Mouse (Mus musculus) MEL (cell line): ENCODE measurements around the gene Evi2a. TPM values are rescaled to one million over a fixed set of nuclear protein-coding genes. Genes with fewer than 3 reads are reported as not detected.

Experiments
- DNase-seq: peaks from one replicate; pipeline ENCODE4 v3.0.0; 2011; ENCODE audit warnings: low read depth, low spot score
- H3K27ac ChIP-seq: 2 replicates; pipeline ENCODE4 v1.5.1; 2012; ENCODE audit warnings: low read depth, mild to moderate bottlenecking, control low read depth, low read length, moderate library complexity; ENCODE audit not compliant: control insufficient read depth
- H3K27me3 ChIP-seq, 2 experiments: fragments of 150-350 bp in 1 of 2; sonication (generic) in 1 of 2; 2 replicates each; pipeline ENCODE4 v1.6.1; 2012; ENCODE audit warnings: low read length in 2 of 2, mild to moderate bottlenecking in 2 of 2, improper control_type of control experiment in 1 of 2, moderate library complexity in 1 of 2; ENCODE audit not compliant: insufficient read depth in 2 of 2, control insufficient read depth in 1 of 2
- H3K36me3 ChIP-seq, 2 experiments: 2 replicates each; pipeline ENCODE4 v1.6.1; 2012 to 2014; ENCODE audit warnings: low read length in 2 of 2, improper control_type of control experiment in 1 of 2, inconsistent platforms in 1 of 2, mild to moderate bottlenecking in 1 of 2; ENCODE audit not compliant: insufficient read depth in 2 of 2, control insufficient read depth in 1 of 2
- H3K4me1 ChIP-seq, 2 experiments: fragments of 150-350 bp in 1 of 2; sonication (generic) in 1 of 2; 2 replicates each; pipeline ENCODE4 v1.6.1; 2012; ENCODE audit warnings: low read length in 2 of 2, improper control_type of control experiment in 1 of 2, mild to moderate bottlenecking in 1 of 2; ENCODE audit not compliant: insufficient read depth in 2 of 2, control insufficient read depth in 1 of 2
- H3K4me3 ChIP-seq, 2 experiments: fragments of 150-350 bp in 1 of 2; sonication (generic) in 1 of 2; 2 replicates each; pipeline ENCODE4 v1.5.1; 2012; ENCODE audit warnings: low read depth in 2 of 2, low read length in 2 of 2, mild to moderate bottlenecking in 2 of 2, moderate library complexity in 2 of 2, control low read depth in 1 of 2, improper control_type of control experiment in 1 of 2; ENCODE audit not compliant: control insufficient read depth in 1 of 2, insufficient read depth in 1 of 2
- H3K79me2 ChIP-seq: 2 replicates; pipeline ENCODE4 v1.6.1; 2012; ENCODE audit warnings: mild to moderate bottlenecking, low read length, moderate library complexity; ENCODE audit not compliant: control insufficient read depth, poor library complexity, insufficient read depth
- H3K9ac ChIP-seq: 2 replicates; pipeline ENCODE4 v1.6.1; 2012; ENCODE audit warnings: low read depth, mild to moderate bottlenecking, control low read depth, low read length, moderate library complexity; ENCODE audit not compliant: control insufficient read depth, poor library complexity, severe bottlenecking
- H3K9me3 ChIP-seq: fragments of 150-350 bp; sonication (generic); replicated peaks from 2 replicates; pipeline ENCODE4 v1.6.1; 2012; ENCODE audit warnings: mild to moderate bottlenecking, low read length, improper control_type of control experiment, moderate library complexity; ENCODE audit not compliant: insufficient read depth
- BHLHE40 ChIP-seq: IDR thresholded peaks from 2 replicates; pipeline ENCODE4 v1.6.1; 2012; ENCODE audit warnings: low read depth, mild to moderate bottlenecking, inconsistent platforms, low read length, improper control_type of control experiment, borderline replicate concordance
- CHD1 ChIP-seq: IDR thresholded peaks from 2 replicates; pipeline ENCODE4 v1.6.1; 2012; ENCODE audit warnings: low read depth, mild to moderate bottlenecking, inconsistent platforms, low read length, improper control_type of control experiment
- CHD2 ChIP-seq: IDR thresholded peaks from 2 replicates; pipeline ENCODE4 v1.6.1; 2011; ENCODE audit warnings: low read length, improper control_type of control experiment
- ELF1 ChIP-seq: IDR thresholded peaks from 2 replicates; pipeline ENCODE4 v1.6.1; 2014; ENCODE audit warnings: low read depth, mild to moderate bottlenecking, inconsistent platforms, low read length, improper control_type of control experiment, moderate library complexity
- ETS1 ChIP-seq: IDR thresholded peaks from 2 replicates; pipeline ENCODE4 v1.6.1; 2012; ENCODE audit warnings: low read depth, mild to moderate bottlenecking, inconsistent platforms, low read length, improper control_type of control experiment, moderate library complexity
- GABPA ChIP-seq: IDR thresholded peaks from 2 replicates; pipeline ENCODE4 v1.6.1; 2012; ENCODE audit warnings: low read depth, mild to moderate bottlenecking, inconsistent platforms, low read length, improper control_type of control experiment, moderate library complexity
- GATA1 ChIP-seq: IDR thresholded peaks from 2 replicates; pipeline ENCODE4 v1.6.1; 2011; ENCODE audit warnings: low read depth, low read length, improper control_type of control experiment
- HCFC1 ChIP-seq: IDR thresholded peaks from 2 replicates; pipeline ENCODE4 v1.6.1; 2012; ENCODE audit warnings: low read depth, mild to moderate bottlenecking, inconsistent platforms, low read length, improper control_type of control experiment, moderate library complexity
- MAFK ChIP-seq: IDR thresholded peaks from 2 replicates; pipeline ENCODE4 v1.6.1; 2011; ENCODE audit warnings: low read depth, mild to moderate bottlenecking, low read length, improper control_type of control experiment, borderline replicate concordance
- MAZ ChIP-seq: IDR thresholded peaks from 2 replicates; pipeline ENCODE4 v1.6.1; 2012; ENCODE audit warnings: low read depth, mild to moderate bottlenecking, inconsistent platforms, low read length, improper control_type of control experiment
- MEF2A ChIP-seq: IDR thresholded peaks from 2 replicates; pipeline ENCODE4 v1.6.1; 2014; ENCODE audit warnings: low read depth, mild to moderate bottlenecking, inconsistent platforms, low read length, improper control_type of control experiment; ENCODE audit not compliant: poor library complexity, insufficient replicate concordance, severe bottlenecking; ENCODE audit errors: extremely low read depth
- MXI1 ChIP-seq: IDR thresholded peaks from 2 replicates; pipeline ENCODE4 v1.6.1; 2011; ENCODE audit warnings: mild to moderate bottlenecking, low read depth, low read length, improper control_type of control experiment
- MYB ChIP-seq: IDR thresholded peaks from 2 replicates; pipeline ENCODE4 v1.6.1; 2011; ENCODE audit warnings: mild to moderate bottlenecking, low read depth, low read length, improper control_type of control experiment
- MYC ChIP-seq: IDR thresholded peaks from 2 replicates; pipeline ENCODE4 v1.6.1; 2011; ENCODE audit warnings: low read depth, mild to moderate bottlenecking, low read length, improper control_type of control experiment, moderate library complexity
- NELFE ChIP-seq: IDR thresholded peaks from 2 replicates; pipeline ENCODE4 v1.6.1; 2011; ENCODE audit warnings: low read depth, low read length, improper control_type of control experiment
- NRF1 ChIP-seq: IDR thresholded peaks from 2 replicates; pipeline ENCODE4 v1.6.1; 2014; ENCODE audit warnings: low read depth, mild to moderate bottlenecking, inconsistent platforms, low read length, improper control_type of control experiment, moderate library complexity; ENCODE audit not compliant: poor library complexity, insufficient read depth, severe bottlenecking
- POLR2A ChIP-seq, 2 experiments: IDR thresholded peaks; 2 replicates each; pipeline ENCODE4 v1.6.1; 2011 to 2012; ENCODE audit warnings: low read length in 2 of 2, mild to moderate bottlenecking in 2 of 2, control low read depth in 1 of 2, improper control_type of control experiment in 1 of 2, low read depth in 1 of 2, moderate library complexity in 1 of 2; ENCODE audit not compliant: control insufficient read depth in 1 of 2, insufficient read depth in 1 of 2, poor library complexity in 1 of 2
- POLR2AphosphoS2 ChIP-seq: IDR thresholded peaks from 2 replicates; pipeline ENCODE4 v1.6.1; 2011; ENCODE audit warnings: low read length, improper control_type of control experiment
- POLR2AphosphoS5 ChIP-seq: IDR thresholded peaks from 2 replicates; pipeline ENCODE4 v1.6.1; 2012; ENCODE audit warnings: low read depth, borderline replicate concordance, mild to moderate bottlenecking, inconsistent platforms, low read length, moderate library complexity, mixed read lengths
- RAD21 ChIP-seq: IDR thresholded peaks from 2 replicates; pipeline ENCODE4 v1.6.1; 2011; ENCODE audit warnings: mild to moderate bottlenecking, low read depth, low read length, improper control_type of control experiment
- RCOR1 ChIP-seq: IDR thresholded peaks from 2 replicates; pipeline ENCODE4 v1.6.1; 2012; ENCODE audit warnings: low read depth, mild to moderate bottlenecking, inconsistent platforms, low read length, improper control_type of control experiment
- SIN3A ChIP-seq: IDR thresholded peaks from 2 replicates; pipeline ENCODE4 v1.6.1; 2012; ENCODE audit warnings: low read length, improper control_type of control experiment, inconsistent platforms
- SMC3 ChIP-seq: IDR thresholded peaks from 2 replicates; pipeline ENCODE4 v1.6.1; 2011; ENCODE audit warnings: low read depth, low read length, improper control_type of control experiment
- TAL1 ChIP-seq: IDR thresholded peaks from 2 replicates; pipeline ENCODE4 v1.6.1; 2012; ENCODE audit warnings: mild to moderate bottlenecking, inconsistent platforms, low read length, moderate library complexity, mixed read lengths
- TBP ChIP-seq: IDR thresholded peaks from 2 replicates; pipeline ENCODE4 v1.8.0; 2011; ENCODE audit warnings: low read depth, low read length, improper control_type of control experiment
- UBTF ChIP-seq: IDR thresholded peaks from 2 replicates; pipeline ENCODE4 v1.6.1; 2012; ENCODE audit warnings: low read depth, mild to moderate bottlenecking, inconsistent platforms, low read length, improper control_type of control experiment, moderate library complexity, borderline replicate concordance; ENCODE audit not compliant: insufficient read depth
- ZC3H11A ChIP-seq: IDR thresholded peaks from 2 replicates; pipeline ENCODE4 v1.6.1; 2012; ENCODE audit warnings: low read depth, mild to moderate bottlenecking, inconsistent platforms, low read length, improper control_type of control experiment
- ZKSCAN1 ChIP-seq: IDR thresholded peaks from 2 replicates; pipeline ENCODE4 v1.6.1; 2012; ENCODE audit warnings: low read depth, mild to moderate bottlenecking, inconsistent platforms, low read length, improper control_type of control experiment, moderate library complexity
- ZMIZ1 ChIP-seq: IDR thresholded peaks from 2 replicates; pipeline ENCODE4 v1.6.1; 2012; ENCODE audit warnings: low read depth, mild to moderate bottlenecking, inconsistent platforms, low read length, improper control_type of control experiment, moderate library complexity
- ZNF384 ChIP-seq: IDR thresholded peaks from 2 replicates; pipeline ENCODE4 v1.6.1; 2012; ENCODE audit warnings: low read depth, mild to moderate bottlenecking, inconsistent platforms, low read length, improper control_type of control experiment
- polyA plus RNA-seq, 2 experiments: library from polyadenylated mRNA; stranded (reverse) in 1 of 2; unstranded in 1 of 2; fragments of >175 nt in 1 of 2; fragments of >200 nt in 1 of 2; gene quantifications; 2 replicates each; pipeline versions ENCODE4 v1.2.1 to v1.2.4; 2012; ENCODE audit warnings: low replicate concordance in 2 of 2, low read depth in 1 of 2; ENCODE audit not compliant: insufficient read length in 2 of 2, insufficient read depth in 1 of 2, missing spikeins in 1 of 2
- total RNA-seq: library from RNA; depleted of rRNA; stranded (reverse); fragments of 300-350 nt; gene quantifications from 2 replicates; pipeline ENCODE4 v1.2.3, GENCODE M21; 2012

Evi2a gene
- total and polyA plus RNA-seq, 3 experiments = 0.18 to 0.19 TPM; not detected in 1

GRCm38 (mm10) chr11:79527739-79528384, 2.5 kb downstream of the Evi2a start (continued):
- TF ChIP-seq NELFE (peak; percentile 17; the same call in 1 of the 2 replicates), CHD2 (no peak), CHD1 (0 out of 2 replicates have a peak, but pooled peaks have one; percentile 49), MAFK (no peak), NRF1 (no peak), BHLHE40 (peak; percentile 75), SIN3A (peak; percentile 67), MXI1 (peak; percentile 61), HCFC1 (0 out of 2 replicates have a peak, but pooled peaks have one; percentile 37), ZNF384 (no peak), UBTF (no peak), POLR2AphosphoS5 (no peak), MEF2A (no peak), RAD21 (no peak), TAL1 (0 out of 2 replicates have a peak, but pooled peaks have one; percentile 8), ZC3H11A (no peak), ZKSCAN1 (no peak)

DNA sequence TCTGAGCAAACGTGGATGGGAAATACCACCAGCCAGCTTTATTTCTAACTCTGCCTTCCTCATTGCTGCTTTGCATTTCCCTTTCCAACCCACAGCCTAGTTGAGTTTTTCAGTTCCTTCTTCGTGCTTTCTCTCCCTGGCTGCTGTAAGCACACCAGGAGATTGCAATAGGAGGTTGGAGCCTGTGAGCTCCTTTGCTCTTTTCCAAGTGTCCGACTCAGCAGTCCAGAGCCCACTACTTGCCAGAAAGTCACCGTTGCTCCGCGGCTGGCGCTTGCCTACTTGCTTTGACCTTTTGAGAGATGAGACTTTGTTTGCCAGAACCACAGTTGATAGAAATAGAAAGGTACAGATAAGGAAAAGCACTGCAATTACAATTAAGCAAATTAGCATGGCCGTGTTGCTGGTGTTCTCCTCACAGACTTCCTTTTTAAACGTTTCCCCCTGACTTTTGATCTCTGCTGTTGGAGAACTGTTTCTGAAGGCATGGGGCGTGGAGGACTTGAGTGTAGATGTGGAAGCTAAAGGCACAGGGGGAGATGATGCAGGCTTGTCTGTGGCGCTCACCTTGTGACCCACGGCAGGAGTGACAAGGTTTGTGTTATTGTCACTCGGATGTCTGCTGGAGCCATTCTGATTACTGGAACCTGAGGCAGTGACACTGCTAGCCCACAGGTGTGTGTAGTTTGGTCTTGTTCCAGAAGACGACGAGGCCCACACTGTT, 3.2 kb downstream of the Evi2a start:
- Histone ChIP-seq H3K9ac (peak overlapping the region; percentile 65), H3K4me1 (peaks cover 24 to 27% of the 10 kb centered on the region in 2 experiments)
- TF ChIP-seq BHLHE40 (no peak), SMC3 (no peak), UBTF (0 out of 2 replicates have a peak, but pooled peaks have one; percentile 72), ETS1 (peak; percentile 44), GABPA (no peak), MYC (peak; percentile 16; the same call in 1 of the 2 replicates), RAD21 (no peak), MXI1 (peak; percentile 56), POLR2A (IDR thresholded peaks at IDR 0.05; ENCODE audit: control insufficient read depth in 1 of 2, insufficient read depth in 1 of 2, low read depth in 1 of 2, low read length in 2 of 2, poor library complexity in 1 of 2) (peak in 1 of 2 experiments; percentile 54; a peak in 2 of 4 replicates), SIN3A (no peak; the same call in 1 of the 2 replicates), GATA1 (peak; percentile 73), CHD2 (no peak), POLR2AphosphoS2 (peak; percentile 33; the same call in 1 of the 2 replicates), RCOR1 (peak; percentile 49; the same call in 1 of the 2 replicates), MAFK (no peak), TBP (peak; percentile 67; the same call in 1 of the 2 replicates), ZKSCAN1 (no peak), NELFE (peak; percentile 32; the same call in 1 of the 2 replicates), ZMIZ1 (no peak; the same call in 1 of the 2 replicates), MAZ (no peak), MEF2A (no peak), TAL1 (no peak), MYB (no peak), ELF1 (0 out of 2 replicates have a peak, but pooled peaks have one; percentile 7)

More for the DNA sequence above, 3.2 kb downstream of the Evi2a start:
- Histone ChIP-seq H3K36me3 (peaks cover 0 to 45% of the 10 kb centered on the region in 2 experiments; a peak in 2 of 4 replicates), H3K9me3 (no peaks in the 10 kb centered on the region), H3K79me2 (peaks cover 7% of the 10 kb centered on the region), H3K27me3 (no peaks in the 10 kb centered on the region), H3K4me3 (peak overlapping the region; percentile 48 to 58), H3K27ac (peak overlapping the region; percentile 80)
- DNase-seq = peak; percentile 86
